Mouse (Mus musculus) thymus, adult 2 months (tissue): ENCODE results near the gene Tlcd1.

Source experiments
- CTCF ChIP-seq: fragments of 200-500 bp; IDR thresholded peaks from 2 replicates; pipeline ENCODE4 v1.5.1; 2012; ENCODE audit warnings: mild to moderate bottlenecking, control low read depth, low read length, moderate library complexity, borderline replicate concordance; ENCODE audit not compliant: control insufficient read depth, poor library complexity, insufficient read depth; ENCODE audit errors: extremely low read depth
- POLR2A ChIP-seq: fragments of 200-500 bp; IDR thresholded peaks from 2 replicates; pipeline ENCODE4 v1.6.1; 2012; ENCODE audit warnings: mild to moderate bottlenecking, low read length, control low read depth, moderate library complexity; ENCODE audit not compliant: control insufficient read depth, poor library complexity, insufficient read depth; ENCODE audit errors: extremely low read depth

DNA sequence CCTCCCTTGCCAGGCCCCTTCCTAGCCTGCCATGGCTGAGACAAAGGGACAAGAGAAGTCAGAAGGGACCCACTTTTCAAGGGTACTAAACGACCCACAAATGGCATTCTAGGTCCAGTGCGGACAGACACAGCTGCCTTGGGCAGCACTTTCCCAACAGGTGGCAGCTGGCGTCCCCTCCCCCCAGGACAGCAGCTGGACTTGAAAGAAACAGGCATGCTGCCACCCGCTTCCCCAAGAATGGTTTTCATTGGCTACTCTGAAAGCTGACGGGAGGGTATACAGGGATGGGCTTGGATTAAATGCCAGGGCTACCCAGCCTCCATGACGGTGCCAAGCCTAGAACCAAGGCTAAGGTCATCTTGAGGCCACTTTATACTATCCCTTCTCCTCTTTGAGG is 14.0 kb upstream of the Tlcd1 start:
- no peak; the same call in 1 of the 2 replicates for TF ChIP-seq CTCF
- TF ChIP-seq POLR2A: no peak
